Mouse (Mus musculus) E14TG2a.4 (cell line): ENCODE results near the gene Slc39a10.

Source experiments
- H3K27me3 ChIP-seq: 2 replicates; pipeline ENCODE4 v1.6.1; 2014; ENCODE audit warnings: low read length, control low read depth; ENCODE audit not compliant: insufficient read depth
- H3K36me3 ChIP-seq: 2 replicates; pipeline ENCODE4 v1.6.1; 2014; ENCODE audit warnings: low read length, control low read depth; ENCODE audit not compliant: insufficient read depth
- H3K4me1 ChIP-seq: replicated peaks from 2 replicates; pipeline ENCODE4 v1.6.1; 2014; ENCODE audit warnings: low read depth, low read length, control low read depth
- H3K4me3 ChIP-seq: replicated peaks from 2 replicates; pipeline ENCODE4 v1.5.1; 2014; ENCODE audit warnings: mild to moderate bottlenecking, low read length
- H3K9me3 ChIP-seq: 2 replicates; pipeline ENCODE4 v1.6.1; 2014; ENCODE audit warnings: low read length, control low read depth
- CTCF ChIP-seq: conservative IDR thresholded peaks from 2 replicates; pipeline ENCODE4 v1.5.1; 2014; ENCODE audit warnings: low read length
- NANOG ChIP-seq: IDR thresholded peaks from 2 replicates; pipeline ENCODE4 v1.6.1; 2014; ENCODE audit warnings: borderline replicate concordance, low read length, mixed read lengths
- POU5F1 ChIP-seq: IDR thresholded peaks from 2 replicates; pipeline ENCODE4 v1.6.1; 2014; ENCODE audit warnings: low read length, borderline replicate concordance

Gene Slc39a10

DNA sequence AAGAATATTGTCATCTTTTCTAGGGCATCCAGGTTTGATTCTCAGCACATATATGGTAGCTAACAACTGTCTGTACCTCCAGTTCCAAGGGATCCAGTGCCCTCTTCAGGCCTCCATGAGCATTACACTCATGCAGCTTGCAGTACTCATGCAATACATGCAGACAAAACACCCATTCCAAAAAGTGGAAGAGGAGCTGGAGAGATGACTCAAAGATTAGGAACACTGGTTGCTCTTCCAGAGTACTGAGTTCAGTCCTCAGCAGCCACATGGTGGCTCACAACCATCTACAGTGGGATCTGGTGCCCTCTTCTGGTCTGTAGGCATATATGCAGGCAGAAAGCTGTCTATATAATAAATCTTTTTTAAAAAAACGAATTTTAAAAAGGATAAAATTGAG lies 21.7 kb upstream of the Slc39a10 start:
- TF ChIP-seq NANOG (no peak), POU5F1 (no peak), CTCF (peak; percentile 50)
- peaks cover 16% of the 10 kb centered on the region for H3K4me1 ChIP-seq
- peaks cover 31% of the 10 kb centered on the region for H3K9me3 ChIP-seq
- H3K4me3 ChIP-seq, result no peak overlapping the region
- H3K36me3 ChIP-seq, result no peaks in the 10 kb centered on the region
- no peaks in the 10 kb centered on the region for H3K27me3 ChIP-seq

DNA sequence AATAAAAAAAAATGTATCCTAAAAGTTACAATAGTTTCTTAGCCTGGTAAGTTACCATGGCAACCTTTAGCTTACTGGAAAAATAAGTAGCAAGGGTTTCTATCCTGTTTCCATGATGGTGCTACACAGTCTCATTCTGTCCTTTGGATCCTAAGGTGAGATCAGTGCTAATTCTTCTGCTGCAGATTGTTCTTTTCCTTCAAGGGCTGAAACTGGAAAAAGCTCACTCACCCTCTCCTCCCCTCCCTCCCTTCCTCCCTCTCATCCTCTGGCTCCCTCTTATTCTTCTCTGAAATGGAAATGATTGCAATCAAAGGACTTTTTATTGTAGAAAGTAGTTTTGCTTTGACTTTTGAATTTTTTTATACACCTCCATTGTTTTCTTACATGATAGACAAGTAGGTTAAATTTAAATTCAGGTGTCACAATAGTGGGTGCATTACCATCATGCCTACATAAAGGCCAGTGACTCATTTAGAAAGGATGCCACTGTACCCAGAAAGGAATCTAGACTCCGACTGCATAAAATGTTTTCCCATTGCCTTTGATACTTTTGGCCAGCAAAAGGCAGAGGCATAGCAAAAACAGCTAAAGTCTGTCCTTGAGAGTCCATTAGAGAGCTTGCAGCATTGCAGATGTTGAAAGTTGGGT lies 20.0 kb upstream of the Slc39a10 start:
- Histone ChIP-seq H3K4me3 (no peak overlapping the region), H3K36me3 (no peaks in the 10 kb centered on the region), H3K9me3 (peaks cover 29% of the 10 kb centered on the region), H3K27me3 (no peaks in the 10 kb centered on the region), H3K4me1 (peaks cover 20% of the 10 kb centered on the region)
- TF ChIP-seq CTCF (no peak), NANOG (no peak), POU5F1 (no peak)

DNA sequence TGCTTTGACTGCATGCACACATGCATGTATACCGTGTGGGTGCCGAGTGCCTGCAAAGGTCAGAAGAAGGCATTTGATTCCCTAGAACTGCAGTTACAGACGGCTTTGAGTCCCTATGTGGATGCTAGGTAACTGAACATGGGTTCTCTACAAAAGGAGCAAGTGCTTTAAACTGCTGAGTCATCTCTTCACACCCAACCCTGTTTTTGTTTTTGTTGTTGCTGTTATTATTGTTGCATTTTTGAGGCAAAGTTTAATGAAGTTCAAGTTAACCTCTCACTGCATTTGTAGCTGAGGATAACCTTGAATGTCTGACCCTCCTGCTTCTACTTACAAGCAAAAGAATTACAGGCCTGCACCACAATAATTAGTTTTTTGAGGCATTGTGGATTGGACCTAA lies 17.5 kb upstream of the Slc39a10 start:
- no peak overlapping the region for H3K4me3 ChIP-seq
- H3K27me3 ChIP-seq, result no peaks in the 10 kb centered on the region
- H3K36me3 ChIP-seq, result no peaks in the 10 kb centered on the region
- H3K9me3 ChIP-seq, result peaks cover 11% of the 10 kb centered on the region
- no peak for TF ChIP-seq POU5F1
- no peak for TF ChIP-seq CTCF
- no peak for TF ChIP-seq NANOG
- peaks cover 8% of the 10 kb centered on the region; the same call in 1 of the 2 replicates for H3K4me1 ChIP-seq

DNA sequence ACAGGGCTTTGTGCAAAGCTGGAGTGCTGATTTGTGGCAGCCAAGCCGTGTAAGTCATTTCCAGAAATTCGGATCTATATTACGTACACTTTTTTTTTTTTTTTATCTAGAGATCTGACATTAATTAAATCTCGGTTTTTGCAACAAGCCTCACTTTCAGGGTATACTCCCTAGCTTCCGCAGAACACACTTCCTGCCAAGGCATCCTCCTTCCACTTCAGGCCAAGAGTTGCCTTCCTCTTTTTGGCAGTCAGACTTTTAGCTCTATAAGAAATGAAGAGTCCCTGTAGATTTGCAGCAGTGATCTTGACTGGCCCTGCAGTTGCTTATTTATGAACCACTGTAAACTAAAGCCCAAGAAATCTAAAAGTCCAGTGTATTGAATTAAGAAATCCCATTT lies 13.1 kb upstream of the Slc39a10 start:
- Histone ChIP-seq H3K4me3 (no peak overlapping the region), H3K4me1 (peaks cover 13% of the 10 kb centered on the region; the same call in 1 of the 2 replicates), H3K36me3 (no peaks in the 10 kb centered on the region), H3K27me3 (no peaks in the 10 kb centered on the region), H3K9me3 (0 out of 2 replicates have a peak, but pooled peaks cover 3% of the 10 kb centered on the region)
- no peak for TF ChIP-seq POU5F1
- no peak for TF ChIP-seq CTCF
- no peak for TF ChIP-seq NANOG

DNA sequence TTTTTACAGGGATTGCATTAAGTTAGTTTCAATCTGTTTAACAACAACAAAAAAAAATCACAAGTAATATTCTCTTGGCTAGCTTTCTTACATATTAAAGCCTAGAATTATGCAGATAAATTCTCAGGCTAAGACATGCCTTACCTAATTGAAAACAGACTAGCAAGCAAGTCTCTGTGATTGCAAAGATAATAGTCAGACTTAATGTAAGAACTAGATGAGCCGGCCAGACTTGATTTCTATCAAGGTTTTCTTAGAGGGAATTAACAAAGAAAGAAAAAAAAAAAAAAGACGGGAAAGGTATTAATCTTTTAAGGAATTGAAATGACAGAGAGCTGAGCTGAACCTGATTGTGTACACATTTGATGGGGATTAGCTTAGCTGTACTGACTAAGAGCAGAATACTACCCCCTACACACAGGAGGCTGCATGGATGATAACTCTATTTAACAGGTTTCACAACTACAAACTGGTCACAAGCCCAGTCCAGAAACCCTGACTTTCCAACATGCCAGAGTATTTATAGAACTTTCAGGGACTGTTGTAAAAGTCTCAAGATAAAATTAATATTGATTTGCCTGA lies 9.5 kb upstream of the Slc39a10 start:
- H3K9me3 ChIP-seq, result no peaks in the 10 kb centered on the region
- no peaks in the 10 kb centered on the region for H3K36me3 ChIP-seq
- no peak for TF ChIP-seq NANOG
- TF ChIP-seq CTCF, result no peak
- no peak for TF ChIP-seq POU5F1
- H3K4me3 ChIP-seq, result no peak overlapping the region
- no peaks in the 10 kb centered on the region for H3K27me3 ChIP-seq
- H3K4me1 ChIP-seq, result peaks cover 6% of the 10 kb centered on the region; the same call in 1 of the 2 replicates

DNA sequence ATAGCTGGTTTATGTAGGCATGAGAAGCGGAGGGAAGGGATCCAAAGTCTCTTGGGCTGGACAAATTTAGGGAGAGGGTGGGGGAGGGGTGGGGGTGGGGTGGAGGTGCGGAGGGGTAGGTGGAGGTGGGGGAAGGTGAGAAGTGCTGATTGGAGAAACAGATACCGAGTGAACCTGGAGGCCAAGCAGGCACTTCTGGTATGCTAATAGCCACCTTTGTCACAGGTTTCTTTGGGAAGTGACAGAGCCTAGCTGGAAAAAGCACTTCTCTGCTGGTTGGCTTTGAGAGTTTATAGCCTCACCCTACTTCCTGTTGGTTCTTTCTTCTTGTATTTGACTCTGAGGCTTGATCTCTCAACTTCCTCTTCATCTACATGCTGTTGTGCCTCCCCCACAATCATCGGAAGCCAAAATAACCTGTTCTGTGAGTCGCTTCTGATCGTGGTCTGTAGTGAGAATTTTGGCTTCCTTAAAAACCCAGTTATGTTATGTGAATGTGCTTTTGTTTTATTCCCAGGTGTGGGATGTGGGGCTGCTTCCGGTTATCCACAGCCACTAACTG lies 1.7 kb upstream of the Slc39a10 start:
- H3K9me3 ChIP-seq, result no peaks in the 10 kb centered on the region
- H3K4me3 ChIP-seq, result peak overlapping the region; percentile 48
- no peaks in the 10 kb centered on the region for H3K36me3 ChIP-seq
- H3K4me1 ChIP-seq, result peaks cover 26% of the 10 kb centered on the region
- H3K27me3 ChIP-seq, result no peaks in the 10 kb centered on the region
- TF ChIP-seq NANOG, result no peak
- TF ChIP-seq CTCF, result no peak
- no peak for TF ChIP-seq POU5F1

DNA sequence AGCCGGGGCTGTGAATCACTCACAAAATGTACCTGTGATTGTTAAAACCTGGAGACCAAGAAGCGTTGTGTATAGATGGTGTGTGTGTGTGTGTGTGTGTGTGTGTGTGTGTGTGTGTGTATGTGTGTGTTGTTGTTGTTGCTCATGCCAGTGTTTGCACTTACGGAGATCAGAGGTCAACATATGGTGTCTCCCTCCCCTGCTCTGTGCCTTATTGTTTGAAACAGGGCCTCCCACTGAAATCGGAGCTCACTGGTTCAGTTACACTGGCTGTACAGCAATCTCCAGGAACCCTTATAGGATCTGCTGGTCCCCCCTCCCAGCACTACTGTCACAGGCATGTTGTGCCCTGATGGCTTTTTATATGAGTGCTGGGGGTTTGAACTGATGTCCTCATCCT lies 3.9 kb downstream of the Slc39a10 start:
- Histone ChIP-seq H3K4me3 (no peak overlapping the region), H3K27me3 (no peaks in the 10 kb centered on the region), H3K9me3 (no peaks in the 10 kb centered on the region), H3K4me1 (peaks cover 17% of the 10 kb centered on the region), H3K36me3 (no peaks in the 10 kb centered on the region)
- TF ChIP-seq POU5F1 (no peak), CTCF (no peak), NANOG (no peak)

DNA sequence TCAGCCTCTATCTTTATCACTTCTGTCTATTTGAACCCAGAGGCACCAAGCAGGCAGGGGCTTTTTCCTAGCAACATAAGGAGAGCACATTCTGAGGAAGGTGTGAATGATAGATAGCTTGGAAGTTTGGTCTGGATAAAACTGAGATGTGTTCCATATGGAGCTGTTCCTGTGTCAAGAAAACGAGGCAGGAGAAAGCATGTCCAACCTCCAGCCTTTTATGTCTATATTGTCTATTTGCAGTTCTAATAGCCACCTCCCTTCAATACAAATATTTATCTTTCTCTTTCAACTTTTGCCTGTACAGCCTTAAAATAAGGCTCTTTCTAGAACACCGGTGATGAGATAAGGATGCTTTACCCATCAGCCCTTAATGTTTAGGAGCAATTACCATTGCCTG lies 4.3 kb downstream of the Slc39a10 start:
- no peak for TF ChIP-seq NANOG
- no peak for TF ChIP-seq POU5F1
- TF ChIP-seq CTCF, result no peak
- H3K4me3 ChIP-seq, result no peak overlapping the region
- H3K27me3 ChIP-seq, result no peaks in the 10 kb centered on the region
- H3K9me3 ChIP-seq, result no peaks in the 10 kb centered on the region
- H3K4me1 ChIP-seq, result peaks cover 13% of the 10 kb centered on the region
- no peaks in the 10 kb centered on the region for H3K36me3 ChIP-seq

DNA sequence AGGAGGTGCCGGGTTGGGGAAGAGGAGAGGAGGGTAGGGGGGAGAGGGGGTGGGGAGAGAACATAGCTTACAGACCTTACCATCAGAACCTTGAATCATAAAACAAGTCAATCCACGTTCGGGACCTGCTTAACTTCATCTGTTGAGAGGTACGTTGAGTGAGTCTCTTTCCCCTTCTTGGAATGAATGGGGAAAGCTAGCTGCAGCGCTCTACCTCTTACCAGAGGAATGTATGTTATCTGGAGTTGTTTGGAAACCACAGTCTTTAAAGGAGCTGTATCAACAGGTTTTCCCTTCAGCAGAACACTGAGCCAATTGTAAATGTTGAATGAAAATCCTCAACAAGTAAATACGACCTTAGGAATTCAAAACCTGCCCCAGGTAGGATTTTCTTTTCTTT lies 4.7 kb downstream of the Slc39a10 start:
- no peak overlapping the region for H3K4me3 ChIP-seq
- H3K9me3 ChIP-seq, result no peaks in the 10 kb centered on the region
- no peak for TF ChIP-seq CTCF
- no peaks in the 10 kb centered on the region for H3K27me3 ChIP-seq
- peaks cover 9% of the 10 kb centered on the region; the same call in 1 of the 2 replicates for H3K4me1 ChIP-seq
- H3K36me3 ChIP-seq, result no peaks in the 10 kb centered on the region
